Mouse (Mus musculus): ENCODE measurements around the gene Coro2b. TPM values are rescaled to one million over a fixed set of nuclear protein-coding genes. Genes with fewer than 3 reads are reported as not detected.
"Not testable (repeated sequence)": the region's sequence is repeated elsewhere in the genome, so short reads cannot be mapped to it uniquely, and the experiment has no call there.

Gene Coro2b
- polyA plus RNA-seq, 1 experiment: 47.5 TPM

DNA sequence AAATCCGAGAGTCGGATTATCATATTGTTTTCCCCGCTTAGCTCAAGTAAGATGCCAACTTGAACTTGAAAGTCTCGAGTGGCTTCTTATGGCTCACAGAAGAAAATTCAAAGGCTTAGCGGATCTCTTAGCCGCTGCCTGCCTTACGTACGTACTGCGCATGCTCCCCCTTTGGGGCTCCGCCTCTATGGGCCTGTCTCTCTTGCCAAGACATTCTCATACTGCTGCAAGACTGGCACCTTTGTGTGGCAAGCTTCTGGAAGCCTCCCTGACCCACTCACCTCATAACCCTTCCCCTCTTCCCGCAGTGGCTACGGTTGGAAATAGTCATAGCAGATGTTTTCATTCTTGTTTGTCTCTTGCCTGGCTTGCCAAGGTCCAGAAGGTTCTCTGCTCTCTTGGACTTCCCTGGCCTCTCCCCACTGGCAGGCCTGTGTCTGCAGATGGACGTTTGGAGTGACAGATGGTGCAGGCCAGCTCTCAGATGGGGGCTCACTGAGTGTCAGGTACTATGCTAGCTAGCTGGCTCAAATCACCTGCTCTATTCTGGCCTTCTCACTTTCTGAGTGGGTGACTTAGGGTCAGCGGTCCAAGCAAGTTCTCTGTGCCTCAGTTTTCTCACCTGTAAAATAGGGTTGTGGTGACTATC, 65.2 kb downstream of the Coro2b start:
- DNase-seq (ENCODE audit: low read depth): no peak

DNA sequence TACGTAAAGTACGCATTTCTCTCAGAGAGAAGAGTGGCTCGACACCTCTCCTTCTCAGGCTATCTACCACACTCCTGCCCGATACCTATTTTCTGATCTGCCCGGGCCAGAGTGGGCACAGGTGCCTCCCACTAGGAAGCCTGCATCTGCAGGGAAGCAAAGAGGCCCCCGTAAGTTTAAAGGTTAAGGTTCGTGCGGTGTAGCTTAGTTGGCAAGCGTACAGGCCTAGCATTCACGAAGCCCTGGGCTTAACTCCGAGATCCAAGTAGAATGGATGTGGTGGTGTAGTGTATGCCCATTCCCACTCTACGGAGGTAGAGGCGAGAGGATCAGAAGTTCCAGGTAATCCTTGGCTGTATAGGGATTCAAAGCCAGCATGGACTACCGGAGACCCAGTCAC, 65.8 kb downstream of the Coro2b start:
- DNase-seq (ENCODE audit: low read depth): no peak

DNA sequence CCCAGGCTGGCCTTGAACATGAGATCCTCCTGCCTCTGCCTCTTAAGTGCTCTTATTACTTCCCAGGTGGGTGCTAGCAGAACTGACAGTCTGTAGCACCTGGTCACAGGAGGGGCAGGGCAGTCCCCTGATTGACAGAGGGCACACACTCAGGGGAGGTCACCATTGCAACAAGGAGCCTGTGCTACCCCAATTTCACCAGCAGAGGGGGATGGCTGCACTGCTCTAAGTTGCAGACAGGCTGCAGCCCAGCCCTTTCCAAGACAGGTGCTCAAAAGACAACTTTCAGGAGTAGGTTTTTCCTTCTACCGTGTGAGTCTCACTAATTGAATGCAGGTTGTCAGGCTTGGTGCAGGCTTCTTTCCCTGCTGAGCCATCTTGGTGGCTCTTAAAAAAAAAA, 66.4 kb downstream of the Coro2b start:
- DNase-seq (ENCODE audit: low read depth): no peak

DNA sequence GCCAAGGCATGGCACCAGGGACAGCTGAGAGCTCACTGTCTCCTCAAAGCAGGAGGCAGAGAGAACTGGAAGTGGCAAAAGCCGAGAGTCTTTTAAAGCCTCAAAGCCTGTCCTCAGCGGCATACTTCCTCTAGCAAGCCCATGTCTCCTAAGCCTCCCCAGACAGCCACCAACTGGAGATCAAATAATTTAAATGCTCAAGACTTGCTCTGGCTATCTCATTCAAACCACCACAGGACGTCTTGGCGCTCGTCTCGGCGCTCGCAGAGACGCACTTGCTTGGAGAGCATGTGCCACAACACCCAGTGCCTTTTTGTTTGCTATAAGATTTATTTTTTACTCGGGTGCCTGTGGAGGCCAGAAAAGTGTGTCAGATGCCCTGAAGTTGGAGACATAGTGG, 67.1 kb downstream of the Coro2b start:
- no peak for DNase-seq (ENCODE audit: low read depth)

DNA sequence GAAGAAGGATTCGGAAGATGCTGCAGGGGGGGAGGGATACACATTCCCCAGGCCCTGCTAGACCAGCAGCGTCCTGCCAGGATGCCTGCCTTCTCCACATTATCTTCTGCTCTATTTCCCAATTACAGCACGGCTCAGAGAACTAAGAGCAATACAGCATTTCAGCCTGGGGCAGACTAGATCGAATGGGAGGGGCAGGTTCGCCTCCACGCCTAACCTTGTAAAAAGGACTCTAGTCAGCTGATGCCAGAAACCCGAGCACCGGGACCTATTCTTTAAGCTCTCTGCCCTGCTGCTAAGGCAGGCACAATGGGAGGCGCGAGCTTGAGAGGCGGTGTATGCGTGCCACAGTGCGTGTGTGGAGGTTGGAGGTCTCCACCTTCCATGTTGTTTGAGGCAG, 67.7 kb downstream of the Coro2b start:
- no peak for DNase-seq (ENCODE audit: low read depth)

DNA sequence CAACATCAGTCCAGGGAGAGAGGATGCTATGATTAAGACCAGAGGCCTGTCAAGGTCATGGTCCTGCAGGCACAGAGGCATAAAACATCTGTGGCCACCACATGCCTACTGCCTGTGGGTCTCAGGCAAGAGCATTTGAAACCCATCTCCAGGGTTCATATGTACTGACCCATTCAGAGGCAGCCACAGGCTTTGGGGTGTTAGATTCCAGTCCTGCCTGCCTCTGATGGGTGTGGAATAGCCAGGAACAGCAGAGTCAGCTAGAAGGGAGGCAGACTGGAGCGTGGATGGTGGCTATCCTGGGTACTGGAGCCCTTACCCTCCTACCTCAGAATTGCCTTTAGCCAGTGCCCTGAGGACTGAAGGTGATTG, 69.4 kb downstream of the Coro2b start:
- DNase-seq (ENCODE audit: low read depth): no peak

DNA sequence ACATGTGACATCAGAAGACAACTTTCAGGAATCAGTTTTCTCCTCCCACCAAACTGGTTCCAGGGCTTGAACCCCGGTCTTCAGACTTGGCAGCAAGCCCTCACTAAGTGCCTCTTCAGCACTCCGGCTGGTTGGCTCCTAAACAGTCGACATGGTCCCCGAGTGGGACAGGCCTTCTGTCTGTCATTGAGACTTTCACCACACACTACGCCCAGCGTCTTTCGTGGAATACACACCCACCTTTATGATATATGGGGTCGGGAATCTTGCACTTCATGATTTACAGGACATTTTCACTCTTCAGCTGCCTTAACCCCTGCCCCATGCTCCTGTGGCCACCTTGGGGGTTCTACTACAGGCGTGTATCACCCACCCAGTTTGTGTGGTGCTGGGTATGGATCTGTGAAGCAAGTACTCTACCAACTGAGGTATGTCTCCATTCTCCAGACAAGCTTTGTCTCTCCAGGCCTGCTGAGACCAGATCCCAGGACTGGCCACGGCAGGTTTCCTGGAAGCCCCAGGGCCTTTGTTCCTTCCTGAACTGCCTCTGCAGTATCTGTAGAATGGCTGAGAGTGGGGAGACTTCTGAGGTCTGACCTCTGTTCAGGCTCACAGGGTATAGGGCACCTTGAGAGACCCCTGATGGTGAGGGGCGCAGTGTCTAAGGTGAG, 70.0 kb downstream of the Coro2b start:
- no peak for DNase-seq (ENCODE audit: low read depth)

DNA sequence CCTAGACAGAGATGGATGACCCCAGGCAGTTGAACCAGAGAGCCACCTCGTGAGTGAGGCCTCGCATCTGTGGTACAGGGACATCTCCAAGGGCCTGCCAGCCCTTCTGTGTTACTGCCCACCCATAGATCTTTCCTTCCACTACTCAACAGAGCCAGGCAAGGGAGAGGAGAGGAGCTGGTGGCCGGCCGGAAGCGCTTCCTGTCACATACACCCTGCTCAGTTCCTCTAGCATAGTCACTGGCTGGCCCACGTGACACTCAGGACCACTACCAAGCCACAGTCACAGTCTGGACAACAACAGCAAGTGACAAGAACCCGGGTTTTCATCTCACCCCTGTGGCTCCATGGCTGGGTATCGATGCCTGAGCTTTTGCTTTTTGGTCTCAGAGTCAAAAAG, 70.8 kb downstream of the Coro2b start:
- no peak for DNase-seq (ENCODE audit: low read depth)

DNA sequence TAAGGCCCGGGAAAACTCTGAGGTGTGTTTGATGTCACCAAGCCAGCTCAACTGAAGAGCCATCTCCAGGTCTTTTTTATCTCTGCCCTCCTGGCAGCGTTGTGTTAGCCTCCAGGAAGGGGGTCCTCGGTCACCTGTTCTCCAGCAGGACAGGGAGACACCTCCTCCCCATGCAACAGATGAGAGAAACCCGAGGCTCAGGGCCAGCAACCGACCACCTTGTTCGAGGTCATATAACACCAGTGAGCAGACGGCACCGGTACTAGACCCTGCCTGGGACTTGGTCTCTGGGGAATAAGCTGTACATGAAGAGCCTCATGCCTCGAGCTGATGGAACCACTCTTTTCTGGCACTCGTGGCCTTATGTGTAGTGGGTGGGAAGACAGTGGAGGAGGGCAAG, 72.1 kb downstream of the Coro2b start:
- DNase-seq (ENCODE audit: low read depth): no peak

DNA sequence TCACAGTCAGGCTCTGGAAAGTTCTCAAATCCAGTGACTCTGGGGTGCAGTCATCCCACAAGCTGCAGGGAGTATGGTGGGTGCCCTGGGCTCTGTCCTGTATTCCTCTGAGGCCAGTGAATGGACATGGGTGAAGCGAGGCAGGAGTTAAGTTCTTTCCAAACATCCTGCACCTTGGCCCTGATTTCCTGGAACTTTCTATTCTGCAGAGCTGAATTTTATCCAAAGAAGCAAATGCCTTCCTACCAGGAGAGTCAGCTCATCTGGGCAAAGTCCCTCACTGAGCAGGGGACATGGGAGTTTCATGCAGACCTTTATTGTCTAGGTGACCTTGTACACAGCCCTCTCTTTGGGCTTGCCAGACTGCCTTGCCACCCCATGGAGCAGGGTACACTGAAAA, 75.1 kb downstream of the Coro2b start:
- DNase-seq (ENCODE audit: low read depth): no peak

DNA sequence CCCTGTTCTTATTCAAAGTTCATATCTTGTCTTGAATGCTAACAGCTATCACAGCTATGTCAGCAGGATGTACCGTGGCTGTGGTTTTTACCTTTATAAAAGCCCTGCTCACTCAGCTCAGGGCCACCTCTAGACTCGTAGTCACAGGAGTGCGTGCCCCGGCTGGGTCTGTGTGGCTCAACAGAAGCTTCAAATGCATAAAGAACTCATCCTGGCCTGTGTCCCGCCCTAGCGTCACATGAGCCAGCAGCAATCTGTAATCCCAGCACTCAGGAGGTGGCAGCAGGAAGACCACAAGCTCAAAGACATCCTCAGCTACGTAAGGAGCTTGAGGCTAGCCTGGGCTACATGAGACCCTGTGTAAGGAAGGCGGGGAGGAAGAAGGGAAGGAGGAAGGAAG, 75.7 kb downstream of the Coro2b start:
- no peak for DNase-seq (ENCODE audit: low read depth)

DNA sequence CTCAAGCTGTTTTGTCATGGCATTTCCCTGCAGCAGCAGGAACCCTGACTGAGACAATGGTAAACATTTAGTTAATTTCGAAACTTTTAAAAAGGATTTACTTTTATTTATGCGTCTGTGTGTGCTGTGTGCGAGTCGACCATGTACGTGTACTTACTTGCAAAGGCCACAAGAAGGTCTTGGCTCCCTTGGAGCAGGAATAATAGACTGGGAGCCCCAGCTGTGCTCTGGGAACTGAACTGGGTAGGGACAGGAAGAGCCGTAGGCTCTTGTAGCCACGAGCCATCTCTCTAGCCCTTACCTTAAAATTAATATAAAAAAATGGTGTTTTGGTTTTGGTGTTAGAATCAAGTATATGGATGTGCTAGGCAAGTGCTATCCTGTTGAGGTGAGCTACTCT, 76.8 kb downstream of the Coro2b start:
- DNase-seq (ENCODE audit: low read depth): no peak

DNA sequence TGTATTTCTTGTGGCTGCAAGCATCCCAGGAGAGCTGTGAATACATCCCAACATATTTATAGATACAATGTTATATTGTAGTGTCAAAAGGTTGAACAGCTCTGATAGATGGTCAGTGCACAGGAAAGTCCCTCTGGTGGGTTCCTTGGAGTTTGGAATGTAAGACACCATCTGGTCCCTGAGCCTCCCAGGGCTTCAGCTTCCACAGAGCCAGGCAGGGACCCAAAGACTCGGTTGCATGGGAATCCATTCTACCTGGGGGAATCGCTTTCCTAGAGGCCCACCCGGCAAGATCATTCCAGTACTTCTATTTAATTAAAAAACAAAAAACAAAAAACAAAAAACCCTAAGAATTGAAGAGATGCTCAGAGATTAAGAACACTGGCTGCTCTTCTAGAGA, 78.4 kb downstream of the Coro2b start:
- no peak for DNase-seq (ENCODE audit: low read depth)

DNA sequence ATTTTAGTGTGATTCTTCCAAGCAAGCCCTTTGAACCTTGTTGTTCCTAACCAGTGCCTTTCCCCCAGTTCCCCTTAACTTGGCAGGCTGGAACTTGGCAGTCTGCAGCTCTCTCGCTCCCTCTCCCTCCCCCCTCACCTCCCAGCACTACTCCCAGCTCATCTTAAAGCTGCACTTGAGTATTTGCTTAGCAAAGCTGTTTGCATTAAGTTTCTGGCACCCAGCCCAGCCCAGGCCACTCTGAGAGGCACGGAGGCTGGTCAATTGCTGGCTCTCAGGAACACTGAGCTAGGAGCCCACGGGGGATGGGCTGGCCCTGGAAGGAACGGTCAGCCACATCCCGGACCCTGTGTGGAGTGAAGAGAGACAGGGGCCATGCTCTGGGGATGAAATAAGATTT, 80.8 kb downstream of the Coro2b start:
- no peak for DNase-seq (ENCODE audit: low read depth)

DNA sequence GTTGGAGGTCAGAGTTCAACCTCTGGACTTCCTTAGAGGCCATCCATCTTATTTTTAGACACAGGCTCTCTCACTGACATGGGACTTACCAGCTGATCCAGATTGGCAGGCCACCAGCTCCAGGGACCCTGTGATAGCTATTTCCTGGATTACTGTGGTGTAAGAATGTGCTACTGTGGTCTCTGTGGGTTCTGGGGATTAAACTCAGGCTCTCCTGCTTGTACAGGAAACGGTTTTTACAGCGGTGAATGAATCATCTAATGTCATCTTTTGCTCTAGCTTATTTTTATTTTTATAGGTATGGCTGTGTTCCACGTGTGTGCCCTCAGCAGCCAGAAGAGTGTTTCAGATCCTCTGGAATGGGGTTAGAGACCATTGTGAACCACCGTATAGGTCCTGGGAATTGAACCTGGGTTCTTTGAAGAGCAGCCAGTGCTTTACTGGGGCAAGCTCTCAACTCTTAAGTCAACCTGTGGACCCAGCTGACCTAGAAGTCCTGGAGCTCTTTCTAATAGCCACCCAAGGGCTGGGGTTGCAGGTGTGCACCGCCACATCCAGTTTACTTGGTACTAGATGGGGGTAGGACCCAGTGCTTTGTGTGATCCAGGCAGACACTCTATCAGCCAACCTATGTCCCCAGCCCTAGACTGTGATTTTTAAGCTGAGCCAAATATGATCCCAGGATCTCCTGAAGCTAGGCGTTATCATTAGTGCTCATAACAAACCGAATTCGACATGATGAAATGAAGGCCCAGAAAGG, 81.5 kb downstream of the Coro2b start:
- DNase-seq (ENCODE audit: low read depth): no peak

DNA sequence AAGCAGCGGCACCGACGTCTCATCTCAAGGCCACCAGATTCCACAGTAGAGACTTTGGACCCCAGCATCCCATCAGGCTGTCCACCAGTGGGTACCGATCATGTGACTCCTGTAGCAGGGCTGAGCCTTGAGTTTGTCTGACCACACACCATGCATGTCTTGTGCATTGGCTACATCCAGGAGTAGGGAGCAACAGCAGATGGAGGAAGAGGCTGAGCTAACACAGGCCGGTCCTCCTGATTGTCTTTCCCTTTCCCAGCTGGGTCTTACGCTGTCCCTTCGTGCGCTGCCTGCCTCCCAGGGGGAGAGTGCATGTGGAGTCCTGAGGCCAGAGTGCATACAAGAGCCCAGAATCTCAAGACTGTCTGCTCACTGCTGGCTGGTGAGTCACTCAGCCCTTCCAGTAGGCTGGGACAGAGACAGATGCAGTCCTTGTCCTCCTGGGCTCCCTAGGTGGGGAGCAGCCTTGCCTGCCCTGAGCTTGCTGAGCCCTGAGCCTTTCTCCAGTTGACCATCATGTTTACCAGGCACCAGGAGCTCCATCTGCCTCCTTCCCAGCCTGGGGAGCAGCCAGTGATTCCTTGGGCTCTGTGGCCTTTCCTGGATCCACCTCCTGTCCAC, 84.4 kb downstream of the Coro2b start:
- DNase-seq (ENCODE audit: low read depth): no peak

DNA sequence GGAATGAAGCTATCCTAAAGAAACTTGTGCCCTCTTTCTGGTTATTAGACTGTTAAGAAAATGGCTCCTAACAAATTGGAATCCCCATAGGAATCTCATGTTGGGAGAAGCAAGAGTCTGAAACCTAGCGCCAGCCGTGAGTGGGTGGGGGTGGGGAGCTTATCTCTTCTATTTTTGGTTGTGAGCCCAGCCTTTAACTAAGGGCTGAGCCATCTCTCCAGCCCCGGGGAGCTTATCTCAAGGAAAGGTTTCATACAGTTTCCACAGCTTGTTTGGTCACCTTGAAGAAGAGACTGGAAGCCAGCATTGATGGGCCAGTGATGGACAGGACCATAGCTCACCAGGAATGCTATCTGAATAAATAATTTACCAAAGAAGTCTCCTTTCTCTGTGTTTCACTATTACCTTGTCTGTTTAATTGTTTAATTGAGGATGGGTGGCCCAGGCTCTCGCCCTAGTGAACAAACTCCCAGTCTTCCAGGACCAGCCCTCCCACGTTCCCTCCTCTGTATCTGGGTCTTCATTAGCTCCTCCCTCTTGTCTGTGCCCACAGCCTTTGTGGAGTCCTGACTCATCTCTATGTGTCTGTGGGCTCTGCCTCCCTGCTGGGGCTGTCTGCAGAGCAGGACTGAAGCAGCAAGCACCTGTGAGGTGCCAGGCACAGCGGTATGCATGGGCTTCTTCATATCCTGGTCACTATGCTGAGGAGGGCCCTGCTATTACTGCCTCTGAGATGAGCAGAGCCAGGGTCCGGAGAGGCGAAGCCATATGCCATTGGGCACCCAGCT, 85.1 kb downstream of the Coro2b start:
- no peak for DNase-seq (ENCODE audit: low read depth)

DNA sequence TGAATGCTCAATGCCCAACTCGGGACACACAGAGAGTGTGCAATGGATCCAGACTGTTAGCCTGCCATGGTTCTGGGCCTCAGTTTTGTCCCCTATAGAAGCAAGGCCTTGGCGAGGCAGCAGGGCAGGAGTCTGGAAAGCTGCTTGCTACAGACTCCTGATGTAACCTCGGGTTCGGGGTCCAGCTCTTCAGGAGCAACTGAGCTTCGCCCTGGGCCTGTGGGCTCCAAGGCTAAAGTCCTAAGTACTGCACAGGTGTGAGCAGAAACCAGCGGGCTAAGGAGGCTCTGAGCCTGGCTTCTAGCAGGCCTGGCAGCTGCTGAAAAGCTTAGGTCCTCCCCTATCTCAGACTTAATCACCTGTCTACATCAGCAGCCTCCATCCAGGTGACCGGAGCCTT, 86.0 kb downstream of the Coro2b start:
- DNase-seq (ENCODE audit: low read depth): no peak

DNA sequence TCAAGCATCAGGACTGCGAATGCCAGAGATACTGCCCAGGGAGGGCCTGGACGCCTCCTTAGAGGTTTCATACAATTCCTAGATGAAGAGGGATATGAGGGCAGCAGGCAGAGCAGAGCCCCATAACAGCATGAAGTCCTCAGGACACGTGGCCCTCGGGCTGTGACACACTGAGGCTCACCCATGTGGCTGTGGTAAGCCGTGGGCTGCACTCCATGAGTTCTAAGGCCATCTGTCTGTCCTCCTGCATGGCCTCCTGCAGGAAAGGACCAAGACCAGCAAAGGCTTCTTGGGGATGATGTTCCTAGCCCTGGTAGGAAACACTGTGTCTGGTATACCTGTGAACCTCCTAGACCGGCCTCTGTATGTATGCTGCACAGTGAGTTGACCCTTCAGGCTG, 86.5 kb downstream of the Coro2b start:
- no peak for DNase-seq (ENCODE audit: low read depth)

DNA sequence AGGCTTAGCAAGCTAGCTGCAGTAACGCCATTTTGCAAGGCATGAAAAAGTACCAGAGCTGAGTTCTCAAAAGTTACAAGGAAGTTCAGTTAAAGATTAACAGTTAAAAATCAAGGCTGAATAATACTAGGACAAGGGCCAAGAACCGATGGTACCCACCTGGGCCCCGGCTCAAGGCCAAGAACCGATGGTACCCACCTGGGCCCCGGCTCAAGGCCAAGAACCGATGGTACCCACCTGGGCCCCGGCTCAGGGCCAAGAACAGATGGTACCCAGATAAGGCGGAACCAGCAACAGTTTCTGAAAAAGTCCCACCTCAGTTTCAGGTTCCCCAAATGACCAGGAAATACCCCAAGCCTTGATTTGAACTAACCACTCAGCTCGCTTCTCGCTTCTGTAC, 89.5 kb downstream of the Coro2b start:
- DNase-seq (ENCODE audit: low read depth): not testable (repeated sequence)

DNA sequence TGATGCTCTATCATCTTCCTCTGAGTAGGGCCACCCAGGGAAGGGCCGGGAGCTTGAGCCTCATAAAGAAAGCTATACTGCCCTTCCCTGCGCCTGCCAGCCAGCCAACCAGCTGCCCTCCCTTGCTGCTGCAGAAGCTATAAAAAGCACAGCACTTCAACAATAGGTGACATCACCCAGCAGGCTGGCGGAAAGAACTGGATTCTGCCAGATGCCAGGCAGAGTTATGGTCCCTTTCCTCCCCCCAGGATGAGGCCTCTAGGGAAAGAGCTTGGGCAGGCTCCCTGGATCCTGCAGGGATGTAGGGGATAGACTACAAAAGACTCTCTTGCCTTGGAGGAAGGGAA, 98.1 kb downstream of the Coro2b start:
- DNase-seq (ENCODE audit: low read depth): no peak

DNA sequence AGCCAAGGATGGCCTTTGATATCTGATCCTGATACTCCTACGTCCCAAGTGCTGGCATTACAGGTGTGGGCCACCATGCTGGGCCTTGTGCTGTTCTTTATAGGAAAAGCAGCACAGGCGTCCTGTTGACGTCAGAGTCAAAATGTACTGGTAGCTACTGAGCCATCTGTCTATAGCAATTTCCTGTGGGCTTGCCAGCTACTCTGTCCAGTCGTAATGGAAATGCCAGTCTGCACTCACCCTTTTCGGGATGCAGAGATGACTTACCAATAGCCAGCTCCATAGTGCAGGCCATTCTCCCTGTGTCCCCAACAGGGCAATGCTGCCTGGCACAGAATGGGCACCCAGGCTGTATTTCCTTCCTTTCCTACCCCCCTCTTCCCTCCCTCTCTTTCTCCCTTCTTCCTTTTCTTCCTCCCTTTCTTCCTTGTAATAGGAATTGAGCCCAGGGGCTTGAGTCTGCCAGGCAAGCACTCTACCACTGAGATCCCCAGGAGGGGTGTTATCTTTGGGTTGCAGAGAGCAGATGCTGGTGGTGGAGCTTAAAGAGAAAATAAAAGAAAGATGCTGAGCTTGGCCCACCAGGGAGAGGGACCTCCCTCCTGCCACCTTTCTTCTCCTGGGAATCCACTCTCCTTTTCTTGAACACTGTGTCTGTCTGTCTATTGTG, 98.6 kb downstream of the Coro2b start:
- DNase-seq (ENCODE audit: low read depth): no peak
